Mouse (Mus musculus) MEL-GATA-1-ER (cell line): ENCODE data around the gene Ggcx.
"Not testable (repeated sequence)": the region's sequence is repeated elsewhere in the genome, so short reads cannot be mapped to it uniquely, and the experiment has no call there.

Experiments
- DNase-seq: peaks from one replicate; pipeline ENCODE4 v3.0.0-alpha.2; 2012; ENCODE audit warnings: low read depth; ENCODE audit errors: extremely low read depth

Gene Ggcx

GRCm38 (mm10) chr6:72460036-72460801 is 46.1 kb downstream of the Ggcx start:
- DNase-seq = no peak

- DNase-seq = not testable (repeated sequence)
Observed at GRCm38 (mm10) chr6:72462550-72463257, 48.6 kb downstream of the Ggcx start.

GRCm38 (mm10) chr6:72465361-72466157 is 51.5 kb downstream of the Ggcx start:
- no peak for DNase-seq

GRCm38 (mm10) chr6:72466171-72466570 is 52.1 kb downstream of the Ggcx start:
- no peak for DNase-seq

GRCm38 (mm10) chr6:72473264-72474041 is 59.3 kb downstream of the Ggcx start:
- no peak for DNase-seq

- no peak for DNase-seq
Observed at GRCm38 (mm10) chr6:72475221-72475985, 61.3 kb downstream of the Ggcx start.

- DNase-seq = no peak
Observed at GRCm38 (mm10) chr6:72476836-72477235, 62.7 kb downstream of the Ggcx start.

- no peak for DNase-seq
Observed at GRCm38 (mm10) chr6:72477621-72478020, 63.5 kb downstream of the Ggcx start.

GRCm38 (mm10) chr6:72478691-72479090 is 64.6 kb downstream of the Ggcx start:
- not testable (repeated sequence) for DNase-seq

- DNase-seq = no peak
Observed at GRCm38 (mm10) chr6:72479645-72480421, 65.7 kb downstream of the Ggcx start.

GRCm38 (mm10) chr6:72480422-72480702 is 66.3 kb downstream of the Ggcx start:
- no peak for DNase-seq
